Mouse (Mus musculus): ENCODE data around the gene Copz1.

Copz1 gene

GRCm38 (mm10) chr15:103280817-103281464 lies 8.4 kb downstream of the Copz1 start:
- Histone ChIP-seq H3K36me3 (ENCODE audit: insufficient read depth, low read length) (peaks cover 50% of the 10 kb centered on the region), H3K4me3 (replicated peaks; ENCODE audit: low read length) (no peak overlapping the region), H3K9me3 (ENCODE audit: low read length) (no peaks in the 10 kb centered on the region), H3K27me3 (ENCODE audit: insufficient read depth, low read length) (no peaks in the 10 kb centered on the region), H3K4me1 (replicated peaks; ENCODE audit: low read depth, low read length) (peaks cover 47% of the 10 kb centered on the region)
- TF ChIP-seq POU5F1 (IDR thresholded peaks at IDR 0.05; ENCODE audit: borderline replicate concordance, low read length) (no peak), CTCF (conservative IDR thresholded peaks at IDR 0.05; ENCODE audit: low read length) (peak; percentile 64), NANOG (IDR thresholded peaks at IDR 0.05; ENCODE audit: borderline replicate concordance, low read length) (no peak)

- H3K4me1 ChIP-seq (replicated peaks; ENCODE audit: low read depth, low read length): peaks cover 47% of the 10 kb centered on the region
- H3K4me3 ChIP-seq (replicated peaks; ENCODE audit: low read length): no peak overlapping the region
- TF ChIP-seq NANOG (IDR thresholded peaks at IDR 0.05; ENCODE audit: borderline replicate concordance, low read length): no peak
- TF ChIP-seq CTCF (conservative IDR thresholded peaks at IDR 0.05; ENCODE audit: low read length): no peak
- no peak for TF ChIP-seq POU5F1 (IDR thresholded peaks at IDR 0.05; ENCODE audit: borderline replicate concordance, low read length)
- no peaks in the 10 kb centered on the region for H3K27me3 ChIP-seq (ENCODE audit: insufficient read depth, low read length)
- peaks cover 54% of the 10 kb centered on the region for H3K36me3 ChIP-seq (ENCODE audit: insufficient read depth, low read length)
- no peaks in the 10 kb centered on the region for H3K9me3 ChIP-seq (ENCODE audit: low read length)
These were observed 9.1 kb downstream of the Copz1 start for GRCm38 (mm10) chr15:103281465-103282205.

GRCm38 (mm10) chr15:103284066-103284465 lies 11.6 kb downstream of the Copz1 start:
- Histone ChIP-seq H3K4me1 (replicated peaks; ENCODE audit: low read depth, low read length) (peaks cover 28% of the 10 kb centered on the region), H3K36me3 (ENCODE audit: insufficient read depth, low read length) (peaks cover 53% of the 10 kb centered on the region), H3K9me3 (ENCODE audit: low read length) (no peaks in the 10 kb centered on the region), H3K4me3 (replicated peaks; ENCODE audit: low read length) (no peak overlapping the region), H3K27me3 (ENCODE audit: insufficient read depth, low read length) (no peaks in the 10 kb centered on the region)
- TF ChIP-seq CTCF (conservative IDR thresholded peaks at IDR 0.05; ENCODE audit: low read length) (peak; percentile 93), NANOG (IDR thresholded peaks at IDR 0.05; ENCODE audit: borderline replicate concordance, low read length) (no peak)

- peaks cover 30% of the 10 kb centered on the region for H3K4me1 ChIP-seq (replicated peaks; ENCODE audit: low read depth, low read length)
- no peaks in the 10 kb centered on the region for H3K9me3 ChIP-seq (ENCODE audit: low read length)
- no peaks in the 10 kb centered on the region for H3K27me3 ChIP-seq (ENCODE audit: insufficient read depth, low read length)
- no peak overlapping the region for H3K4me3 ChIP-seq (replicated peaks; ENCODE audit: low read length)
- H3K36me3 ChIP-seq (ENCODE audit: insufficient read depth, low read length): peaks cover 59% of the 10 kb centered on the region
- TF ChIP-seq CTCF (conservative IDR thresholded peaks at IDR 0.05; ENCODE audit: low read length) (no peak), POU5F1 (IDR thresholded peaks at IDR 0.05; ENCODE audit: borderline replicate concordance, low read length) (no peak), NANOG (IDR thresholded peaks at IDR 0.05; ENCODE audit: borderline replicate concordance, low read length) (no peak)
These were observed 12.1 kb downstream of the Copz1 start for GRCm38 (mm10) chr15:103284647-103285046.

- no peak for TF ChIP-seq NANOG (IDR thresholded peaks at IDR 0.05; ENCODE audit: borderline replicate concordance, low read length)
- no peak for TF ChIP-seq POU5F1 (IDR thresholded peaks at IDR 0.05; ENCODE audit: borderline replicate concordance, low read length)
- no peak for TF ChIP-seq CTCF (conservative IDR thresholded peaks at IDR 0.05; ENCODE audit: low read length)
- Histone ChIP-seq H3K4me1 (replicated peaks; ENCODE audit: low read depth, low read length) (peaks cover 29% of the 10 kb centered on the region), H3K9me3 (ENCODE audit: low read length) (no peaks in the 10 kb centered on the region), H3K36me3 (ENCODE audit: insufficient read depth, low read length) (peaks cover 66% of the 10 kb centered on the region), H3K27me3 (ENCODE audit: insufficient read depth, low read length) (no peaks in the 10 kb centered on the region), H3K4me3 (replicated peaks; ENCODE audit: low read length) (no peak overlapping the region)
These were observed 13.4 kb downstream of the Copz1 start for GRCm38 (mm10) chr15:103285778-103286417.

GRCm38 (mm10) chr15:103289600-103289999 lies 17.1 kb downstream of the Copz1 start:
- TF ChIP-seq NANOG (IDR thresholded peaks at IDR 0.05; ENCODE audit: borderline replicate concordance, low read length) (no peak), POU5F1 (IDR thresholded peaks at IDR 0.05; ENCODE audit: borderline replicate concordance, low read length) (no peak), CTCF (conservative IDR thresholded peaks at IDR 0.05; ENCODE audit: low read length) (no peak)
- H3K9me3 ChIP-seq (ENCODE audit: low read length): no peaks in the 10 kb centered on the region
- no peak overlapping the region for H3K4me3 ChIP-seq (replicated peaks; ENCODE audit: low read length)
- no peaks in the 10 kb centered on the region for H3K27me3 ChIP-seq (ENCODE audit: insufficient read depth, low read length)
- peaks cover 91% of the 10 kb centered on the region for H3K36me3 ChIP-seq (ENCODE audit: insufficient read depth, low read length)
- peaks cover 27% of the 10 kb centered on the region for H3K4me1 ChIP-seq (replicated peaks; ENCODE audit: low read depth, low read length)

GRCm38 (mm10) chr15:103290417-103290816 lies 17.9 kb downstream of the Copz1 start:
- TF ChIP-seq CTCF (conservative IDR thresholded peaks at IDR 0.05; ENCODE audit: low read length) (no peak), NANOG (IDR thresholded peaks at IDR 0.05; ENCODE audit: borderline replicate concordance, low read length) (no peak), POU5F1 (IDR thresholded peaks at IDR 0.05; ENCODE audit: borderline replicate concordance, low read length) (no peak)
- H3K9me3 ChIP-seq (ENCODE audit: low read length): no peaks in the 10 kb centered on the region

GRCm38 (mm10) chr15:103290843-103291242 lies 18.3 kb downstream of the Copz1 start:
- Histone ChIP-seq H3K36me3 (ENCODE audit: insufficient read depth, low read length) (peaks cover 92% of the 10 kb centered on the region), H3K27me3 (ENCODE audit: insufficient read depth, low read length) (no peaks in the 10 kb centered on the region), H3K4me1 (replicated peaks; ENCODE audit: low read depth, low read length) (peaks cover 28% of the 10 kb centered on the region), H3K9me3 (ENCODE audit: low read length) (no peaks in the 10 kb centered on the region), H3K4me3 (replicated peaks; ENCODE audit: low read length) (no peak overlapping the region)
- TF ChIP-seq NANOG (IDR thresholded peaks at IDR 0.05; ENCODE audit: borderline replicate concordance, low read length) (no peak), POU5F1 (IDR thresholded peaks at IDR 0.05; ENCODE audit: borderline replicate concordance, low read length) (no peak), CTCF (conservative IDR thresholded peaks at IDR 0.05; ENCODE audit: low read length) (no peak)

More at GRCm38 (mm10) chr15:103290417-103290816, 17.9 kb downstream of the Copz1 start:
- Histone ChIP-seq H3K4me1 (replicated peaks; ENCODE audit: low read depth, low read length) (peaks cover 28% of the 10 kb centered on the region), H3K27me3 (ENCODE audit: insufficient read depth, low read length) (no peaks in the 10 kb centered on the region), H3K4me3 (replicated peaks; ENCODE audit: low read length) (no peak overlapping the region), H3K36me3 (ENCODE audit: insufficient read depth, low read length) (peaks cover 92% of the 10 kb centered on the region)

Data from E14TG2a.4 (cell line).